Mouse (Mus musculus): Measurements from ENCODE around the gene Flcn. TPM values are rescaled to one million over a fixed set of nuclear protein-coding genes. Genes with fewer than 3 reads are reported as not detected.

Flcn gene
- polyA plus RNA-seq, 1 experiment = 43.1 TPM

- H3K4me3 ChIP-seq (ENCODE audit: extremely low read depth, insufficient read depth, insufficient read length) = no peak overlapping the region
- peaks cover 60% of the 10 kb centered on the region for H3K36me3 ChIP-seq (ENCODE audit: control insufficient read depth, insufficient read depth, low read length)
- no peak for TF ChIP-seq CTCF (IDR thresholded peaks at IDR 0.05; ENCODE audit: extremely low read depth, insufficient read depth, insufficient read length, insufficient replicate concordance)
- no peak for TF ChIP-seq POLR2A (IDR thresholded peaks at IDR 0.05; ENCODE audit: low read depth, low read length)
- no peak for DNase-seq (ENCODE audit: low read depth in 1 of 2, low spot score in 2 of 2)
- peaks cover 4% of the 10 kb centered on the region; the same call in 1 of the 2 replicates for H3K4me1 ChIP-seq (ENCODE audit: control insufficient read depth, insufficient read depth, insufficient read length)
- WGBS = 100% methylated on average over 2 of the region's 2 CpGs
- H3K27me3 ChIP-seq (ENCODE audit: control insufficient read depth, insufficient read depth, low read length) = no peaks in the 10 kb centered on the region
- H3K27ac ChIP-seq (ENCODE audit: insufficient read depth, low read length) = no peak overlapping the region
These were observed 4.2 kb downstream of the Flcn start for GRCm38 (mm10) chr11:59805656-59806055.

DNA sequence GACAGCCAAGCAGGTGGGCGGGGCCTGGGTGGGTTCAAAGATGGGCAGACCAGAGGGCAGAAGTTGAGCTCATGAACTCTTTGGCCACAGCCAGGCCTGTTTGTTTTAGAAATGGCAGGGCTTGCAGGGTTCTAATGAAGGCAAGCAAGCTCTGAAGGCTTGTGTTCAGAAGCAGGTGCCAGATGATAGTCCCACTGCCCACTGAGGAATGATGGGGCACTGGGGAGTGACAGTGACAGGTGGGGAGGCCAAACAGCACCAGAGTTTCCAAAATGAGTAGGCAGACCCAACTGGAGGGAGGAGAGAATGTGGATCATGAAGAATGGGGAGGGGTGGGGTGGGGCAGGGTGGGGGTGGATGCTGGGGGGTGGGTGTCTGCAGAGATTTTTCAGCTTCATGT, 4.6 kb downstream of the Flcn start:
- peaks cover 4% of the 10 kb centered on the region; the same call in 1 of the 2 replicates for H3K4me1 ChIP-seq (ENCODE audit: control insufficient read depth, insufficient read depth, insufficient read length)
- H3K27ac ChIP-seq (ENCODE audit: insufficient read depth, low read length) = no peak overlapping the region
- no peak for DNase-seq (ENCODE audit: low read depth in 1 of 2, low spot score in 2 of 2)
- no peak overlapping the region for H3K4me3 ChIP-seq (ENCODE audit: extremely low read depth, insufficient read depth, insufficient read length)
- TF ChIP-seq CTCF (IDR thresholded peaks at IDR 0.05; ENCODE audit: extremely low read depth, insufficient read depth, insufficient read length, insufficient replicate concordance) (no peak), POLR2A (IDR thresholded peaks at IDR 0.05; ENCODE audit: low read depth, low read length) (no peak)
- peaks cover 64% of the 10 kb centered on the region for H3K36me3 ChIP-seq (ENCODE audit: control insufficient read depth, insufficient read depth, low read length)
- WGBS = 86% methylated on average over 1 of the region's 1 CpGs
- H3K27me3 ChIP-seq (ENCODE audit: control insufficient read depth, insufficient read depth, low read length) = no peaks in the 10 kb centered on the region

DNA sequence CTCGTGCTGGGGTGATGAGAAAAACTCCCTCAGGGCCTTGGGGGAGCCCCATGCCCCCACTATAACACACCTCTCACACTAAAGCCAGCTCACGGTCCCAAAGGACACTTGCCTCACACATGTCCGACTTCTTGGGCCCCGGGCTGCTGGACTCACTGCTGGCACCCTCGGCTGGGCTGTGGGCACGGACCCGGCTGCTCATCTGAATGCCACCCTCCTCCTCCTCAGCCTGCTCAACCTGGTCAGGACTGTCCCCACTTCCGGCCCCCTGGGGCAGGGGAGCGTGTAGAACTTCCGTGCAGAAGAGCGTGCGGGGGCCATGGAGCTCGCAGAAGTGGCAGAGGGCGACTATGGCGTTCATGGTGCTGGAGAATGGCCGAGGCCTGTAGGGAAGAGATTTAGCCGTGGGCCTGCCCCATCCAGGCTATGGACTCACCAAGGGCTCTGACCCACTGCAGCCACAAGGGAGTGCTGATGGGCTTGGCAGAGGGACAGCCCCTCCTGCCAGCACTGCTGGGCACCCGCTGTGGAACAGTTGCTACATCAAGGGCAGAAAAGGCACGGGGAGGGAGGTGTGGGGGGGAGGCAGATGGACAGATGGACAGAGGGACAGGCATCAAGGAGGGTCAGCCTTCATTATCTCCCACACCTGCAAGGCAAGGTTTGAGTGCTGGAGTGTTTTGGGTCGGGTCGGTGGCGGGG, 5.3 kb downstream of the Flcn start:
- no peak for DNase-seq (ENCODE audit: low read depth in 1 of 2, low spot score in 2 of 2)
- no peaks in the 10 kb centered on the region for H3K27me3 ChIP-seq (ENCODE audit: control insufficient read depth, insufficient read depth, low read length)
- peaks cover 70% of the 10 kb centered on the region for H3K36me3 ChIP-seq (ENCODE audit: control insufficient read depth, insufficient read depth, low read length)
- H3K4me1 ChIP-seq (ENCODE audit: control insufficient read depth, insufficient read depth, insufficient read length) = peaks cover 4% of the 10 kb centered on the region; the same call in 1 of the 2 replicates
- H3K4me3 ChIP-seq (ENCODE audit: extremely low read depth, insufficient read depth, insufficient read length) = no peak overlapping the region
- TF ChIP-seq CTCF (IDR thresholded peaks at IDR 0.05; ENCODE audit: extremely low read depth, insufficient read depth, insufficient read length, insufficient replicate concordance) (no peak), POLR2A (IDR thresholded peaks at IDR 0.05; ENCODE audit: low read depth, low read length) (no peak)
- no peak overlapping the region for H3K27ac ChIP-seq (ENCODE audit: insufficient read depth, low read length)
- 92% methylated on average over 22 of the region's 22 CpGs for WGBS

DNA sequence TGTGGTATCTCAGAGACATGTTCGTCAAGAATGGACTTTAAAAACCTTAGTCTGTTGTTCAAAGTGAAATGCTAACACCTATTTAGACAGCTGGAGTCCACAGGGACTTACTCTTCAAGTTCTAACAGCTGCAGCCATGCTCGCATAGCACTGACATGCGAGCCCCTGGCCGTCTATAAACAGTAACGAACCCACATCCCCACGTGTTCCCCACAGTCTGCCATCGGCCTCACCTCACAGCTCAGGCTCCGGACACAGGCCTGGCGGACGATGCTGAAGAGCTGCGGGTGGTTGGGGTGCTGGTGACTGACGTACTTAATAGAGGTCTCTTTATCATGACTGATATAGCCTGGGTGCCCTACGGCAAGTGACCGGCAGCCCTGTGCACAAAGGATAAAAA, 6.3 kb downstream of the Flcn start:
- H3K36me3 ChIP-seq (ENCODE audit: control insufficient read depth, insufficient read depth, low read length) = peaks cover 81% of the 10 kb centered on the region
- peaks cover under 1% of the 10 kb centered on the region; the same call in 1 of the 2 replicates for H3K4me1 ChIP-seq (ENCODE audit: control insufficient read depth, insufficient read depth, insufficient read length)
- no peak overlapping the region for H3K4me3 ChIP-seq (ENCODE audit: extremely low read depth, insufficient read depth, insufficient read length)
- H3K27ac ChIP-seq (ENCODE audit: insufficient read depth, low read length) = no peak overlapping the region
- no peak for DNase-seq (ENCODE audit: low read depth in 1 of 2, low spot score in 2 of 2)
- TF ChIP-seq POLR2A (IDR thresholded peaks at IDR 0.05; ENCODE audit: low read depth, low read length) = no peak
- no peak for TF ChIP-seq CTCF (IDR thresholded peaks at IDR 0.05; ENCODE audit: extremely low read depth, insufficient read depth, insufficient read length, insufficient replicate concordance)
- no peaks in the 10 kb centered on the region for H3K27me3 ChIP-seq (ENCODE audit: control insufficient read depth, insufficient read depth, low read length)
- WGBS = 94% methylated on average over 14 of the region's 14 CpGs

DNA sequence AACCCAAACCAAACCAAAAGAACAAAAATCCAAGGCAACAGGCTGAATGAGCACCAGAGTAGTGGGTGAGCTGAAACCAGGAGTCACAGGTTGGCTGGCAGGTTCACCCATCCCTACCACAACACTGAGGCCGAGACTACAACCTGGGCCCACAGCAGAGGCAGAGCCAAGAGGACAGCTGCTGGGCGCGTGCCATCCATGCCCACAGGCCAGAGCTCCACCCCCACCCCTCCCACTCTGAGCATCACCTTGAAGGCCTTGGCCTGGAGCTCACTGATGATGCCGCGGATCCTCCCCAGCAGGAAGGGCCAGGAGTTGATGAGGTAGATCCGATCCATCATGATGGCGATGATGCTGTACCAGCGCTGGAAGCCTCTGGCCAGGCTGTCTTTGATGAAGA, 7.9 kb downstream of the Flcn start:
- no peaks in the 10 kb centered on the region for H3K27me3 ChIP-seq (ENCODE audit: control insufficient read depth, insufficient read depth, low read length)
- no peak overlapping the region for H3K27ac ChIP-seq (ENCODE audit: insufficient read depth, low read length)
- H3K4me1 ChIP-seq (ENCODE audit: control insufficient read depth, insufficient read depth, insufficient read length) = no peaks in the 10 kb centered on the region
- DNase-seq (ENCODE audit: low read depth in 1 of 2, low spot score in 2 of 2) = no peak
- TF ChIP-seq CTCF (IDR thresholded peaks at IDR 0.05; ENCODE audit: extremely low read depth, insufficient read depth, insufficient read length, insufficient replicate concordance) = no peak
- no peak for TF ChIP-seq POLR2A (IDR thresholded peaks at IDR 0.05; ENCODE audit: low read depth, low read length)
- peaks cover 85% of the 10 kb centered on the region for H3K36me3 ChIP-seq (ENCODE audit: control insufficient read depth, insufficient read depth, low read length)
- H3K4me3 ChIP-seq (ENCODE audit: extremely low read depth, insufficient read depth, insufficient read length) = no peak overlapping the region
- WGBS = 98% methylated on average over 8 of the region's 8 CpGs

- 96% methylated on average over 10 of the region's 10 CpGs for WGBS
- no peak for DNase-seq (ENCODE audit: low read depth in 1 of 2, low spot score in 2 of 2)
- TF ChIP-seq CTCF (IDR thresholded peaks at IDR 0.05; ENCODE audit: extremely low read depth, insufficient read depth, insufficient read length, insufficient replicate concordance) = no peak
- no peak for TF ChIP-seq POLR2A (IDR thresholded peaks at IDR 0.05; ENCODE audit: low read depth, low read length)
These were observed 9.4 kb downstream of the Flcn start for GRCm38 (mm10) chr11:59800412-59800811.

DNA sequence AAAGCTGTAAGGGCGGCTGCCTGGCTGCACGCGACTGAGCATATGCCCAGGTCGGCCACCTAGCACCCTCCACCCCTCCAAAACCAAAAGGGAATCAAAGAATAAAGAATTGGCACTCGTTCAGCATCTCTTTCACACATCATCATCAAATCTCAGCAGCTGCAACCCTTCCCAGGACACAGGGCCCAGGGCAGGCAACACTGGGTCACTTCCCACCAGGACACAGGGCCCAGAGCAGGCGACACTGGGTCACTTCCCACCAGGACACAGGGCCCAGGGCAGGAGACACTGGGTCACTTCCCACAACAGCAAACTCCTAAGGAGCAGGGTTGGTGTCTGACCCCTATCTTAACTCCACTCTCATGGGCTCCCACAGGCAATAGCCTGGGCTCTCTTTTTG, 16.4 kb downstream of the Flcn start:
- peaks cover 42% of the 10 kb centered on the region for H3K36me3 ChIP-seq (ENCODE audit: control insufficient read depth, insufficient read depth, low read length)
- no peak for DNase-seq (ENCODE audit: low read depth in 1 of 2, low spot score in 2 of 2)
- H3K27me3 ChIP-seq (ENCODE audit: control insufficient read depth, insufficient read depth, low read length) = no peaks in the 10 kb centered on the region
- H3K27ac ChIP-seq (ENCODE audit: insufficient read depth, low read length) = no peak overlapping the region
- H3K4me3 ChIP-seq (ENCODE audit: extremely low read depth, insufficient read depth, insufficient read length) = no peak overlapping the region
- H3K4me1 ChIP-seq (ENCODE audit: control insufficient read depth, insufficient read depth, insufficient read length) = no peaks in the 10 kb centered on the region
- WGBS = 87% methylated on average over 6 of the region's 6 CpGs
- TF ChIP-seq POLR2A (IDR thresholded peaks at IDR 0.05; ENCODE audit: low read depth, low read length) = no peak

More at GRCm38 (mm10) chr11:59800412-59800811, 9.4 kb downstream of the Flcn start:
- H3K36me3 ChIP-seq (ENCODE audit: control insufficient read depth, insufficient read depth, low read length) = peaks cover 79% of the 10 kb centered on the region
- no peaks in the 10 kb centered on the region for H3K27me3 ChIP-seq (ENCODE audit: control insufficient read depth, insufficient read depth, low read length)
- H3K27ac ChIP-seq (ENCODE audit: insufficient read depth, low read length) = no peak overlapping the region
- H3K4me1 ChIP-seq (ENCODE audit: control insufficient read depth, insufficient read depth, insufficient read length) = no peaks in the 10 kb centered on the region
- no peak overlapping the region for H3K4me3 ChIP-seq (ENCODE audit: extremely low read depth, insufficient read depth, insufficient read length)
